Mouse (Mus musculus) CH12.LX (cell line): ENCODE measurements at regions not wholly inside any gene's neighbourhood (a gene's known extent, or its start where the extent isn't known, plus 50 kb on each side); places are given as distances from the start of the nearest gene placed in this dataset.

Source experiments
- MAFK ChIP-seq: IDR thresholded peaks from 2 replicates; pipeline ENCODE4 v1.6.1; 2011; ENCODE audit warnings: low read length, improper control_type of control experiment; ENCODE audit not compliant: insufficient replicate concordance
- MAX ChIP-seq: IDR thresholded peaks from 2 replicates; pipeline ENCODE4 v1.6.1; 2011; ENCODE audit warnings: low read length, improper control_type of control experiment
- MAZ ChIP-seq: IDR thresholded peaks from 2 replicates; pipeline ENCODE4 v1.6.1; 2012; ENCODE audit warnings: low read depth, mild to moderate bottlenecking, inconsistent platforms, low read length, improper control_type of control experiment, moderate library complexity
- NRF1 ChIP-seq: IDR thresholded peaks from 2 replicates; pipeline ENCODE4 v1.6.1; 2014; ENCODE audit warnings: low read depth, mild to moderate bottlenecking, inconsistent platforms, low read length, improper control_type of control experiment, moderate library complexity
- POLR2A ChIP-seq: IDR thresholded peaks from 2 replicates; pipeline ENCODE4 v1.6.1; 2011; ENCODE audit warnings: low read depth, mild to moderate bottlenecking, improper control_type of control experiment, low read length

GRCm38 (mm10) chr9:34278068-34278467, 207.6 kb upstream of the Kirrel3 start:
- no peak for TF ChIP-seq MAZ
- TF ChIP-seq NRF1 = no peak
- no peak for TF ChIP-seq MAX
- TF ChIP-seq MAFK = no peak
- TF ChIP-seq POLR2A = no peak
